Mouse (Mus musculus) mouse embryonic stem cell (cell line): ENCODE data around the gene Ccdc51.

Experiments used
- in situ Hi-C, 2 experiments: fragments of 300-500 bp; cut with MboI; formaldehyde crosslinking; loops; 1 replicate in 1 of 2; 3 replicates in 1 of 2; pipeline ENCODE4 v1.14.3; 2019 to 2020; ENCODE audit warnings: low sequenced_read_pairs in 2 of 2, low pct_unique_long_range_greater_than_20kb in 1 of 2, mixed read lengths in 1 of 2; ENCODE audit not compliant: unreplicated experiment in 1 of 2

The Ccdc51 gene

GRCm38 (mm10) chr9:109055271-109056030, 26.8 kb upstream of the Ccdc51 start:
- in situ Hi-C loops = loop anchor here in 1 of 2 experiments (10.0 kb wide), 1 partner anchor 51 kb away; no protein-coding TSS in a partner anchor

- in situ Hi-C loops = loop anchor here in 1 of 2 experiments (10.0 kb wide), 1 partner anchor 51 kb away; no protein-coding TSS in a partner anchor
Measured at GRCm38 (mm10) chr9:109056081-109056690, 26.1 kb upstream of the Ccdc51 start.

GRCm38 (mm10) chr9:109056916-109057315, 25.4 kb upstream of the Ccdc51 start:
- in situ Hi-C loops = loop anchor here in 1 of 2 experiments (10.0 kb wide), 1 partner anchor 52 kb away; no protein-coding TSS in a partner anchor

GRCm38 (mm10) chr9:109057543-109057942, 24.8 kb upstream of the Ccdc51 start:
- in situ Hi-C loops = loop anchor here in 1 of 2 experiments (10.0 kb wide), 1 partner anchor 53 kb away; no protein-coding TSS in a partner anchor

- in situ Hi-C loops = loop anchor here in 1 of 2 experiments (10.0 kb wide), 1 partner anchor 53 kb away; no protein-coding TSS in a partner anchor
Measured at GRCm38 (mm10) chr9:109058006-109058765, 24.1 kb upstream of the Ccdc51 start.

GRCm38 (mm10) chr9:109059136-109059903, 23.0 kb upstream of the Ccdc51 start, which contains the start of gene Trex1:
TSS of gene Trex1 (minus strand) at chr9:109059734.
- in situ Hi-C loops = loop anchor here in 1 of 2 experiments (10.0 kb wide), 1 partner anchor 55 kb away; no protein-coding TSS in a partner anchor

- in situ Hi-C loops = no loop called here
Measured at GRCm38 (mm10) chr9:109060184-109060897, 22.0 kb upstream of the Ccdc51 start.

GRCm38 (mm10) chr9:109060898-109061295, 21.4 kb upstream of the Ccdc51 start:
- in situ Hi-C loops = no loop called here

- in situ Hi-C loops = no loop called here
Measured at GRCm38 (mm10) chr9:109068095-109068735, 14.1 kb upstream of the Ccdc51 start.

GRCm38 (mm10) chr9:109073661-109074573, 8.4 kb upstream of the Ccdc51 start, which contains the start of gene Atrip:
TSS of gene Atrip (minus strand) at chr9:109074124.
- in situ Hi-C loops = no loop called here

GRCm38 (mm10) chr9:109080516-109080915, 1.8 kb upstream of the Ccdc51 start:
- in situ Hi-C loops = no loop called here

GRCm38 (mm10) chr9:109081749-109082123, 557 bp upstream of the Ccdc51 start:
- in situ Hi-C loops = no loop called here

- in situ Hi-C loops = no loop called here
Measured at GRCm38 (mm10) chr9:109084922-109085321, 2.6 kb downstream of the Ccdc51 start.

- in situ Hi-C loops = no loop called here
Measured at GRCm38 (mm10) chr9:109087987-109088386, 5.7 kb downstream of the Ccdc51 start.

- in situ Hi-C loops = no loop called here
Measured at GRCm38 (mm10) chr9:109090446-109090845, 8.2 kb downstream of the Ccdc51 start.

- in situ Hi-C loops = no loop called here
Measured at GRCm38 (mm10) chr9:109091802-109092201, 9.5 kb downstream of the Ccdc51 start.
